Mouse (Mus musculus): ENCODE measurements around the gene Onecut3. TPM values are rescaled to one million over a fixed set of nuclear protein-coding genes. Genes with fewer than 3 reads are reported as not detected.

Onecut3 gene
- polyA plus RNA-seq (2015; fragmentation: Nextera tagmentation; extraction: Ambion mirVana): not detected in 2 replicates

DNA sequence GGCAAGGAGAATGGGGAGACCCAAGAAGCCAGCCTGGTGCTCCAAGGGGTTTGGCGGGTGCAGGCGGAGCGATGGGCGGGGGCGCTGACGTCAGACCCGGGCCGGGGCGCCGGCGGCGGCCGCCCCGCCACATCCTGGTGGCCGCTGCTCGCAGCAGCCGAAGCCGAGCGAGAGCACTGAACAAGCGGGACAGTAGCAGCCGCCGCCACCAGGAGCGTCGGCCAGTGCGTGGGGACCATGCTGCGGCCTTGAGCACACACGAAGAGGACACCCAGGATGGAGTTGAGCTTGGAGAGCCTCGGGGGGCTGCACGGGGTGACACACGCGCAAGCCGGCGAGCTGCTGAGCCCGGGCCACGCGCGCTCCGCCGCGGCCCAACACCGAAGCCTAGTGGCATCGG is at the start of gene Onecut3:
TSS of gene Onecut3 (plus strand) at position 104 of the 400 bp plus-strand sequence.
- Histone ChIP-seq H3K9me3 (replicated peaks) (no peaks in the 10 kb centered on the region), H3K4me2 (peak within 1 kb of the TSS; percentile 85), H3K4me3 (peak within 1 kb of the TSS; percentile 44), H3K27ac (no peak within 1 kb of the TSS), H3K27me3 (peaks cover 99% of the 10 kb centered on the region), H3K36me3 (no peaks in the 10 kb centered on the region), H3K9ac (peak within 1 kb of the TSS; percentile 27; the same call in 1 of the 2 replicates), H3K4me1 (replicated peaks) (peaks cover 44% of the 10 kb centered on the region)
- WGBS: under 1% methylated on average over 34 of the region's 42 CpGs
- ATAC-seq (replicated peaks; ENCODE audit: insufficient number of reproducible peaks, insufficient read depth, low FRiP score, low read depth): 0 out of 2 replicates have a peak, but pooled peaks have one; percentile 32

DNA sequence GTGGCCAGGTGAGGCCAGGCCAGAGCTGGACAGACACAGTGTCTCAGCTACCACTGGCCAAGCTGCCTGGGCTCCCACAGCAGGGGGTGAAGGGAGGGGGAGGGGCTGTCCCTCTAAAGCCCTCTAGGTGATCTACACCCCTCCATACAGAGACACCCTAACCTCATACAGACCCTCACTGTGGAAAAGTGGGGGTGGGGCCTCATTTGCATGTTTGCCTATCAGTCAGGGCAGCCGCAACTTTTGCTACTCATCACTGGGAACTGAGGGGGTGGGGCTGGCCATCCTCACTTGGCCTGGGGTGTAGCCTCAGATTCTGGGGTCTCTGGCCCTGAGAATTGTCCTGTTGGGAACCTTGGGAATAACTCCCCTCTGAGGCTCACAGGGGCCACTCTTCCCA is 49.6 kb upstream of the Onecut3 start:
- no peak overlapping the region for H3K9ac ChIP-seq
- H3K4me2 ChIP-seq: no peak overlapping the region
- H3K4me1 ChIP-seq (replicated peaks): peaks cover 6% of the 10 kb centered on the region
- no peak for ATAC-seq (replicated peaks; ENCODE audit: insufficient number of reproducible peaks, insufficient read depth, low FRiP score, low read depth)
- no peak overlapping the region for H3K27ac ChIP-seq
- no peak overlapping the region for H3K4me3 ChIP-seq
- WGBS: 42% methylated on average over 1 of the region's 1 CpGs
- H3K36me3 ChIP-seq: no peaks in the 10 kb centered on the region
- peaks cover 34% of the 10 kb centered on the region for H3K27me3 ChIP-seq
- H3K9me3 ChIP-seq (replicated peaks): no peaks in the 10 kb centered on the region

DNA sequence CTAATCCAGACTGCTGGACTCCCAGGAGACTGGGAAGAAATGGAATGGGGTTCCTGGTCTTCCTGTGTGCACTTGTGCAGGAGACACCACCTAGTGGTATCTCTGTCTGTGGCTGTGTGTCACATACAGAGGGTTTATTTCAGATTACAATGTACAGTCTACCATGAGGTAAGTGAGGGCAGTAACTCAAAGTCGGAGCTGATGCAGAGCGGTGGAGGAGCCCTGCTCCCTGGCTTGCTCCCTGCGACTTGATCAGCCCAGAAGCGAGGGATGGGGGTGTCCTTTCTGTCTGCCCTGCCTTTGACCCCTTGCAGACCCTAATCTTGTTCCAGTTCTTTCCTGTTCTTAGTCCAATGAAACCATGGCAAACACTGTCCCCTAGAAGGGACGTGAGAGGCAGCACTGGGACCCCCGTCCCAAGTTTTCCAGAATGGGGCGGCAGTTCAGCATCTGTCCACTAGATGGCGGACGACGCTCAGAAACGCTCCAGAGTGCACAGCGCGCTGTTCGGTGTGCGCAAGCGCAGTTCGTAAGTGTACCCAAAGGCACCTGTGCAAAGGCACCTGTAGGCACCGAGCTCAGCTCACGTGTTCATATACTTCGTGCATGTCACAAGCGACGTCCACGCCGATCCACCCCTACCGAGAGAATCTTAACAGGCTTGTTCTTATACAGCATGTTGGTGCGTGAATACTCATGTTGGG is 48.6 kb upstream of the Onecut3 start:
- Histone ChIP-seq H3K27ac (no peak overlapping the region), H3K9ac (no peak overlapping the region), H3K4me1 (replicated peaks) (peaks cover 8% of the 10 kb centered on the region), H3K27me3 (peaks cover 40% of the 10 kb centered on the region), H3K36me3 (no peaks in the 10 kb centered on the region), H3K4me2 (peak overlapping the region; percentile 51), H3K9me3 (replicated peaks) (no peaks in the 10 kb centered on the region), H3K4me3 (no peak overlapping the region)
- WGBS: 8% methylated on average over 26 of the region's 26 CpGs
- peak; percentile 65 for ATAC-seq (replicated peaks; ENCODE audit: insufficient number of reproducible peaks, insufficient read depth, low FRiP score, low read depth)

DNA sequence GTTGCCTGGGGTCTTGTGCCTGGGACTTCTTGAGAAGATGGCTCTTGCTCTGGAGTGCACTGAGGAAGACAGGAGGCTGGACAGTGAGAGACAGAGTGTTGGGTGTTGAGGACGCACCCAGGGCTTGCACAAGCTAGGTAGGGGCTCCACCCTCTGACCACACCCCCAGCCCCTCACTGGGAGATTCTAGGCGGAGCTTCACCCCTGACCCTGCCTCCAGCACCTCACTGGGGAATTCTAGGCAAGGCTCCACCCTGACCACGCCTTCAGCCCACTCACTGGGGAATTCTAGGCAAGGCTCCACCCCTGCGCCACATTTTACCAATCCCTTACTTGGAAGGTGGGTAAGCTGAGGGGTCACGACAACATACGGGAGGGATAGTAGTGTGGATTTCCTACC is 44.0 kb upstream of the Onecut3 start:
- Histone ChIP-seq H3K9ac (no peak overlapping the region), H3K4me2 (no peak overlapping the region), H3K36me3 (no peaks in the 10 kb centered on the region), H3K4me3 (no peak overlapping the region), H3K4me1 (replicated peaks) (peaks cover 5% of the 10 kb centered on the region; the same call in 1 of the 2 replicates), H3K27me3 (peaks cover 45% of the 10 kb centered on the region), H3K9me3 (replicated peaks) (no peaks in the 10 kb centered on the region), H3K27ac (no peak overlapping the region)
- no peak for ATAC-seq (replicated peaks; ENCODE audit: insufficient number of reproducible peaks, insufficient read depth, low FRiP score, low read depth)
- 16% methylated on average over 6 of the region's 6 CpGs for WGBS

DNA sequence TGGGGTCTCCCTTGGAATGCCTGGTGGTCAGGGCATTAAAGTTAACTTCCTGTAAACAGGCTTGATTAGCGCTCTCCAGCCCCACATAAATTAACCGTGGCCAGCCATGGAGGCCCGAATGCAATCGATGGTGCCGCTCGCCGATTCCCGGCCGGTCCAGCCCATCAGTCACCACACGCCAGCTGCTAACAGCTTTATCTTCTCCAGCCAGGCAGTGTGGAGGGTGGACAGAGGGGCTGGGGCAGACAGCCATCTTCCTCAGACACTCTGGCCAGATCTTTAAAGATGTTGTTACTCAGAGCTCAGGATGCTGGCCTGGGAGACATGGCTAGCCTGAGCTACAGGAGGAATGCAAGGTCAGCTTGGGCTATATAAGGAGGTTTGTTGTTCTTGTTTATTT is 41.0 kb upstream of the Onecut3 start:
- H3K27ac ChIP-seq: no peak overlapping the region
- WGBS: 31% methylated on average over 10 of the region's 10 CpGs
- H3K4me2 ChIP-seq: no peak overlapping the region
- H3K4me1 ChIP-seq (replicated peaks): 0 out of 2 replicates have a peak, but pooled peaks cover 2% of the 10 kb centered on the region
- H3K27me3 ChIP-seq: peaks cover 26% of the 10 kb centered on the region
- ATAC-seq (replicated peaks; ENCODE audit: insufficient number of reproducible peaks, insufficient read depth, low FRiP score, low read depth): no peak
- no peaks in the 10 kb centered on the region for H3K36me3 ChIP-seq
- H3K9ac ChIP-seq: no peak overlapping the region
- no peak overlapping the region for H3K4me3 ChIP-seq
- H3K9me3 ChIP-seq (replicated peaks): no peaks in the 10 kb centered on the region

DNA sequence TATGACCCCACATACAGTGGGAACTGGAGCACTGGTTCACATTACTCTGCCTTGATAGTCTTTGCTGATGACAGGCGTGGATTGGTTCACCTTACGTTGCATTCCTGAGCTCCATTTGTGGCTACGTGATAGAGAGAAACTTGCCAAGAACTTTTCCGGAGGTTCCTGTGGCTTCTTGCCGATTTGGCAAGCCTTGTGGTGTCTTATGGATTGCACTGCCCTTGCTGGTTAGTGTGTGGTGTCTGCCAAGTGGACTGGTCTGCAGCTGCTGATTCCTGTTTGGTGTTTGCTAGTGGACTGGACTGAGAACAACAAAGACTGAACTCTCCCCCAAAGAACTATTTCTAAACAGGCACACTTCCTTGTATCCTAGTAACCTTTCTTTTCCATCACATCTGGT is 39.9 kb upstream of the Onecut3 start:
- 73% methylated on average over 5 of the region's 5 CpGs for WGBS
- no peaks in the 10 kb centered on the region for H3K9me3 ChIP-seq (replicated peaks)
- H3K4me2 ChIP-seq: no peak overlapping the region
- H3K36me3 ChIP-seq: no peaks in the 10 kb centered on the region
- no peak overlapping the region for H3K4me3 ChIP-seq
- H3K9ac ChIP-seq: no peak overlapping the region
- ATAC-seq (replicated peaks; ENCODE audit: insufficient number of reproducible peaks, insufficient read depth, low FRiP score, low read depth): no peak
- peaks cover 2% of the 10 kb centered on the region; the same call in 1 of the 2 replicates for H3K4me1 ChIP-seq (replicated peaks)
- H3K27ac ChIP-seq: no peak overlapping the region
- peaks cover 20% of the 10 kb centered on the region for H3K27me3 ChIP-seq

DNA sequence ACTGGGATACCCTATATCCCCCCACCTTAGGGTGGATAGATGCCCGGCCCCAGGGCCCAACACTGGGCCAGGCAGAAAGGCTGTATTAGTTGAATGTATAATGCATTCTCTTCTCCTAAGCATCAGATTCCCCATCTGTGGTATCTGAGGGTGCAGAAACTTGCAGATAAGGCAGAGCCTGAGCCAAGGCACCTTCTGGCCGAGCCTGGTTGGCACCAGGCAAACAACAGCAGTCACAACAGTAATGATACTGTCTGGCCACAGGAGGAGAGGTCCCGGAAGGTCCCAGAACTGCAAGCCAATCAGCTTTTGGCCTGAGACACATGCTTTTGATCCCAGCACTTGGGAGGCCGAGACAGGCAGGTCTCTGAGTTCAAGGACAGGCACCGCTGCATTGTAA is 38.9 kb upstream of the Onecut3 start:
- Histone ChIP-seq H3K4me2 (no peak overlapping the region), H3K36me3 (no peaks in the 10 kb centered on the region), H3K9me3 (replicated peaks) (no peaks in the 10 kb centered on the region), H3K27me3 (peaks cover 16% of the 10 kb centered on the region), H3K4me3 (no peak overlapping the region), H3K9ac (no peak overlapping the region), H3K4me1 (replicated peaks) (no peaks in the 10 kb centered on the region; the same call in 1 of the 2 replicates), H3K27ac (no peak overlapping the region)
- 83% methylated on average over 5 of the region's 5 CpGs for WGBS
- no peak for ATAC-seq (replicated peaks; ENCODE audit: insufficient number of reproducible peaks, insufficient read depth, low FRiP score, low read depth)

DNA sequence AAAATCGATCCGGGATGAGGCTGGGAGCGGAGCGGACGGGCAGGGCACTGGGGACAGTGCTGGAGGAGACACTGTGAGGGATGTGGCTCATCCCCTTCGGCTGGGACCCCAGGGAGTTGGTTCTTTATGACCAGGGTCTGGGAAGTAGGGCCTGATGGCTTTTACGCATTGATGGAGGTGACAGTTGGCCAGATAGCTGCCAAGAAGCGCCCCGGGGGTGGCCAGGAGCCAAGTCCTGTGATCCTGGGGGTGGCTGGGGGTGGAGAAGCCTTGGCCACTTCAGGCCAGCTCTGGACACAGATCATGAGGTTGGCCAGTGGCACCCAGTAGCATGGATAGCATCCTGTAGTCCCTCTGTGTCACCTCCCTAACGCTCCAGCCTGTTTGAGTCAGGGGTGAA is 35.4 kb upstream of the Onecut3 start:
- H3K4me2 ChIP-seq: no peak overlapping the region
- no peak for ATAC-seq (replicated peaks; ENCODE audit: insufficient number of reproducible peaks, insufficient read depth, low FRiP score, low read depth)
- no peaks in the 10 kb centered on the region for H3K36me3 ChIP-seq
- no peak overlapping the region for H3K27ac ChIP-seq
- WGBS: 72% methylated on average over 10 of the region's 10 CpGs
- no peak overlapping the region for H3K4me3 ChIP-seq
- H3K27me3 ChIP-seq: no peaks in the 10 kb centered on the region
- no peaks in the 10 kb centered on the region for H3K9me3 ChIP-seq (replicated peaks)
- no peak overlapping the region for H3K9ac ChIP-seq
- H3K4me1 ChIP-seq (replicated peaks): peaks cover 8% of the 10 kb centered on the region

DNA sequence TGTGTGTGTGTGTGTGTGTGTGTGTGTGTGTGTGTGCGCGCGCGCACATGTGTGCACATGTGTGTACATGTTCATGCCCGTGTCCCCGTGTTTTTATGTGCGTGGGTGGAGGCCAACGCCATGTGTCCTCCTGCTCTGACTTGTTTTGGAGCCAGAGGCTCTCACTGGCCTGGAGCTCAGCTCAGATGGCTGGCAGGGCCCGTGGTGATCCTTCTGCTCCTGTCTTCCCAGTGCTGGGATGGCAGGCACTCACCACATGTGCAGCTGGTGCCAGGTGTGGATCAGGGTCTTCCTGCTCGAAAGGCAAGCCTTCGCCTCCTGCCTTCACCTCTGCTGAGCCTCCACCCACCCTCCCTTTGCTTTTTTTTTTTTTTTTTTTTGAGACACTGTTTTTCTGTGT is 35.0 kb upstream of the Onecut3 start:
- ATAC-seq (replicated peaks; ENCODE audit: insufficient number of reproducible peaks, insufficient read depth, low FRiP score, low read depth): no peak
- Histone ChIP-seq H3K9me3 (replicated peaks) (no peaks in the 10 kb centered on the region), H3K4me2 (no peak overlapping the region), H3K36me3 (no peaks in the 10 kb centered on the region), H3K9ac (no peak overlapping the region), H3K4me3 (no peak overlapping the region), H3K27ac (no peak overlapping the region), H3K27me3 (no peaks in the 10 kb centered on the region; the same call in 1 of the 2 replicates), H3K4me1 (replicated peaks) (peaks cover 11% of the 10 kb centered on the region)
- WGBS: 87% methylated on average over 11 of the region's 11 CpGs

DNA sequence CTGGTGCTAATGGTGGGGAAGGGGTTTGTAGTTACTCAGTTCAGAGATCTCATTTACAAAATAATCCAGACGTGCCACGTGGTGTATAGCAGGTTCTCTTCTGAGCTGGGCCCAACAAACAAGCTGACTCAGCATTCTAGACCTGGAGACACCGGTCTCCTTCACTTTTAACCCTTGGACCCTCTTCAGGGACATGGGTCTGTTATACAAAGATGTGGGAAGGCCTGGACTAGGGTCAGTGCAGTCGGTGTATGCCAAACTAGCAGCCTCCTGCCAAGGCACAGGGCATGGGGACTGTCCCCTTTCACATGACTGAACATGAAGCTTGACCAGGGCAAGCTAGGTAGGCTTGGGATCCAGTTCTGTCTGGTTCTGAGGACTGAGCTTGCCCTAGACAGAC is 34.3 kb upstream of the Onecut3 start:
- no peak for ATAC-seq (replicated peaks; ENCODE audit: insufficient number of reproducible peaks, insufficient read depth, low FRiP score, low read depth)

DNA sequence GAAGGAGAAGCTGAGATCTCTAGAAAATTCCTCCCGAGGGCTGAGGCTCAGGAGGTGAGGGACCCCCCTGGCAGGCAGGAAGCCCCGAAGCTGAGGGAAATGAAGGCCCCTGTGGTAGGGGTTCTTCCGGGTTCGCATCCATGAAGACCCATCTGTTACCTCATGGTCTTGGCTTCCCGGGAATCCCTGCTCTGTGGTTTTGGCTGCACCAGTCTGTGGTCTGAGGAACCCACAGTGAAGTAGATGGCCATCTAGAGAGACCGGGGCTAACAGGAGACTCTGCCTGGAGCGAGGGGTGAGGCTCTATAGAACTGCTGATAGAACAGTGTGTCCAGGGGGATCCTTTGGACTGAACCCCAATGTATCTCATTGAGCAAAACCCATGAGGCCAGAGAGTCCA is 33.3 kb upstream of the Onecut3 start:
- 59% methylated on average over 7 of the region's 7 CpGs for WGBS
- no peak for ATAC-seq (replicated peaks; ENCODE audit: insufficient number of reproducible peaks, insufficient read depth, low FRiP score, low read depth)
- Histone ChIP-seq H3K9me3 (replicated peaks) (no peaks in the 10 kb centered on the region), H3K27ac (no peak overlapping the region), H3K27me3 (peaks cover 5% of the 10 kb centered on the region; the same call in 1 of the 2 replicates), H3K4me2 (no peak overlapping the region), H3K36me3 (no peaks in the 10 kb centered on the region), H3K4me3 (no peak overlapping the region), H3K9ac (no peak overlapping the region), H3K4me1 (replicated peaks) (peaks cover 17% of the 10 kb centered on the region)

More for the DNA sequence above, 34.3 kb upstream of the Onecut3 start:
- Histone ChIP-seq H3K9me3 (replicated peaks) (no peaks in the 10 kb centered on the region), H3K27me3 (peaks cover 2% of the 10 kb centered on the region; the same call in 1 of the 2 replicates), H3K4me3 (no peak overlapping the region), H3K9ac (no peak overlapping the region), H3K4me2 (no peak overlapping the region), H3K27ac (no peak overlapping the region), H3K36me3 (no peaks in the 10 kb centered on the region), H3K4me1 (replicated peaks) (peaks cover 17% of the 10 kb centered on the region)
- 61% methylated on average over 4 of the region's 4 CpGs for WGBS
